Mouse (Mus musculus) adrenal gland, postnatal 25 days (tissue): ENCODE measurements around the gene Gm10600. TPM values are rescaled to one million over a fixed set of nuclear protein-coding genes. Genes with fewer than 3 reads are reported as not detected.
"Not testable (repeated sequence)": the region's sequence is repeated elsewhere in the genome, so short reads cannot be mapped to it uniquely, and the experiment has no call there.

Experiments used
- DNase-seq: peaks from one replicate; pipeline ENCODE4 v3.0.0; 2021; ENCODE audit warnings: mixed read lengths
- long read RNA-seq: library from polyadenylated mRNA; stranded (forward); transcript quantifications from one replicate; pipeline ENCODE4 v2.0.0, GENCODE M21; 2021
- total RNA-seq: library from RNA; stranded (reverse); gene quantifications from 2 replicates; pipeline ENCODE4 v1.2.3, GENCODE M21; 2021

Gene Gm10600
- total RNA-seq: 1.1 and 1.8 TPM in 2 replicates
- long read RNA-seq: 0 reads

GRCm38 (mm10) chr4:42240339-42240738 lies at the start of gene Gm10600:
TSS of gene Gm10600 (plus strand) at chr4:42240639.
- not testable (repeated sequence) for DNase-seq

GRCm38 (mm10) chr4:42255467-42255866 lies 15.0 kb downstream of the Gm10600 start, which contains the start of gene Ccl21b:
TSS of gene Ccl21b (plus strand) at chr4:42255767.
- not testable (repeated sequence) for DNase-seq

Other genes with a start within 250 kb of the Gm10600 start
- 0.95 TPM in 1 of 2 replicates, not detected in the other for gene Gm21093, start 205.9 kb upstream of the Gm10600 start, total RNA-seq
- gene Gm3893, start 149.4 kb upstream of the Gm10600 start, total RNA-seq: not detected in 2 replicates
- gene Gm13304, start 125.8 kb upstream of the Gm10600 start, total RNA-seq: 2.2 and 3.6 TPM in 2 replicates
- gene Gm13306, start 87.2 kb upstream of the Gm10600 start, total RNA-seq: 16.7 TPM in 1 of 2 replicates, not detected in the other
- gene Gm13305, start 72.0 kb upstream of the Gm10600 start, total RNA-seq: not detected in 2 replicates
- gene Ccl21b, start 15.1 kb downstream of the Gm10600 start, total RNA-seq: not detected in 2 replicates
- not detected in 2 replicates for gene Gm21953, start 53.6 kb downstream of the Gm10600 start, total RNA-seq
- gene Fam205a3, start 77.7 kb downstream of the Gm10600 start, total RNA-seq: not detected in 2 replicates
- gene Gm21586, start 198.7 kb downstream of the Gm10600 start, total RNA-seq: not detected in 2 replicates
- 0.70 TPM in 1 of 2 replicates, not detected in the other for gene Gm2163, start 226.1 kb downstream of the Gm10600 start, total RNA-seq